In genomic region chr2:166186244-166186948, GRCm38 (mm10) we compare ENCODE assay signal across 13 mouse cellular contexts. TPM values are rescaled to one million over a fixed set of nuclear protein-coding genes. Genes with fewer than 3 reads are reported as not detected.
DNase-seq lines count a peak whose midpoint lies in the region; ATAC-seq lines count a peak whose summit lies in the region.
"Had no signal": no experiment of that assay in that cellular context is flagged by ENCODE, and none has a peak within 500 bp of the region (broad histone marks: within the 10 kb centered on the region; RNA-seq: fewer than 3 reads in every experiment).

No protein-coding gene starts in this region.

- H3K27me3 ChIP-seq in heart, embryonic 12.5 days (replicated peaks), result no peaks in the 10 kb centered on the region; the same call in 1 of the 2 replicates
- no peaks in the 10 kb centered on the region; the same call in 1 of the 2 replicates for H3K27me3 ChIP-seq in embryonic facial prominence, embryonic 10.5 days (replicated peaks; ENCODE audit: low read depth, poor library complexity, severe bottlenecking)
- no peaks in the 10 kb centered on the region for H3K27me3 ChIP-seq in limb, embryonic 13.5 days
- H3K27me3 ChIP-seq: liver, embryonic 13.5 days had no signal

- H3K27ac ChIP-seq in heart, embryonic 12.5 days (ENCODE audit: poor library complexity, severe bottlenecking), result peak overlapping the region; percentile 39; the same call in 1 of the 2 replicates
- H3K27ac ChIP-seq in embryonic facial prominence, embryonic 10.5 days (replicated peaks), result peak overlapping the region; percentile 74
- H3K27ac ChIP-seq in limb, embryonic 13.5 days, result peak overlapping the region; percentile 80
- H3K27ac ChIP-seq: liver, embryonic 13.5 days had no signal

- H3K4me3 ChIP-seq in heart, embryonic 12.5 days, result no peak overlapping the region
- H3K4me3 ChIP-seq in embryonic facial prominence, embryonic 10.5 days, result no peak overlapping the region
- H3K4me3 ChIP-seq in limb, embryonic 13.5 days, result no peak overlapping the region
- H3K4me3 ChIP-seq: erythroblast, embryonic 14.5 days; liver, embryonic 13.5 days had no signal

- no peak overlapping the region for H3K4me2 ChIP-seq in heart, embryonic 12.5 days
- no peak overlapping the region for H3K4me2 ChIP-seq in limb, embryonic 13.5 days (replicated peaks)
- H3K4me2 ChIP-seq: liver, embryonic 13.5 days had no signal

- no peak overlapping the region for H3K9ac ChIP-seq in heart, embryonic 12.5 days
- no peak overlapping the region for H3K9ac ChIP-seq in limb, embryonic 13.5 days
- H3K9ac ChIP-seq: liver, embryonic 13.5 days had no signal

- peaks cover 46% of the 10 kb centered on the region for H3K4me1 ChIP-seq in heart, embryonic 12.5 days (replicated peaks)
- H3K4me1 ChIP-seq in embryonic facial prominence, embryonic 10.5 days, result peaks cover 61% of the 10 kb centered on the region
- peaks cover 55% of the 10 kb centered on the region for H3K4me1 ChIP-seq in limb, embryonic 13.5 days
- H3K4me1 ChIP-seq: liver, embryonic 13.5 days had no signal

- no peaks in the 10 kb centered on the region for H3K36me3 ChIP-seq in heart, embryonic 12.5 days
- no peaks in the 10 kb centered on the region for H3K36me3 ChIP-seq in embryonic facial prominence, embryonic 10.5 days (replicated peaks)
- no peaks in the 10 kb centered on the region for H3K36me3 ChIP-seq in limb, embryonic 13.5 days
- H3K36me3 ChIP-seq: liver, embryonic 13.5 days had no signal

- 71% methylated on average over 16 of the region's 16 CpGs for WGBS in heart, embryonic 12.5 days
- WGBS in embryonic facial prominence, embryonic 10.5 days, result 82% methylated on average over 16 of the region's 16 CpGs
- 72% methylated on average over 16 of the region's 16 CpGs for WGBS in limb, embryonic 13.5 days

- H3K9me3 ChIP-seq in heart, embryonic 12.5 days (replicated peaks), result 0 out of 2 replicates have a peak, but pooled peaks cover 3% of the 10 kb centered on the region
- no peaks in the 10 kb centered on the region for H3K9me3 ChIP-seq in embryonic facial prominence, embryonic 10.5 days
- no peaks in the 10 kb centered on the region for H3K9me3 ChIP-seq in limb, embryonic 13.5 days
- H3K9me3 ChIP-seq: liver, embryonic 13.5 days had no signal

- DNase-seq in heart, adult 8-10 months (ENCODE audit: low spot score), result no peak
- no peak for DNase-seq in embryonic facial prominence, embryonic 10.5 days (ENCODE audit: low spot score)
- DNase-seq in kidney, adult 18-20 months, result peak; percentile 45
- no peak for DNase-seq in ovary, postnatal 14 days (ENCODE audit: low spot score)
- DNase-seq in right cerebral cortex, adult 18-20 months, result no peak
- no peak for DNase-seq in cerebellum, postnatal 25 days
- DNase-seq: B cell, adult 2 months; cerebellum, adult 2 months; gastrocnemius, postnatal 10 days; liver, embryonic 13.5 days had no signal

- ATAC-seq in heart, embryonic 12.5 days (ENCODE audit: insufficient number of reproducible peaks, low FRiP score), result no peak
- no peak for ATAC-seq in limb, embryonic 13.5 days (ENCODE audit: low FRiP score, low read depth)

RNA-seq across cellular contexts. Expression of gene Sulf2, which starts 30.9 kb away (rescaled TPM):
- polyA plus RNA-seq in heart, embryonic 12.5 days (2016; fragmentation: Nextera tagmentation; extraction: Ambion mirVana), result 136 and 137 TPM in 2 replicates
- 10 to 100 TPM; 35.9 to 47.8 (median 41.1) TPM for total RNA-seq in heart, adult 8-10 months (2022)
- polyA plus RNA-seq in embryonic facial prominence, embryonic 10.5 days (2016; fragmentation: Nextera tagmentation; extraction: Ambion mirVana), result 115 and 131 TPM in 2 replicates
- polyA plus RNA-seq in limb, embryonic 13.5 days (2015; fragmentation: Nextera tagmentation; extraction: Ambion mirVana), result 171 and 181 TPM in 2 replicates
